Mouse (Mus musculus) left cerebral cortex, postnatal 14 days (tissue): ENCODE results near the gene Srd5a3. TPM values are rescaled to one million over a fixed set of nuclear protein-coding genes. Genes with fewer than 3 reads are reported as not detected.

Experiments
- DNase-seq, 2 experiments: peaks; one replicate each; pipeline ENCODE4 v3.0.0; 2021 to 2022; ENCODE audit warnings: low spot score in 2 of 2, mixed read lengths in 1 of 2
- intact Hi-C: fragments of 180-260 bp; cut with DNase I; formaldehyde crosslinking; loops from one replicate; pipeline ENCODE4 v1.15.1; 2025
- total RNA-seq, 2 experiments: library from RNA; stranded (reverse); gene quantifications; 2 replicates each; pipeline ENCODE4 v1.2.3; 2021

The Srd5a3 gene
- total RNA-seq, 2 experiments from 2014 or later: 17.8 to 19.2 TPM

DNA sequence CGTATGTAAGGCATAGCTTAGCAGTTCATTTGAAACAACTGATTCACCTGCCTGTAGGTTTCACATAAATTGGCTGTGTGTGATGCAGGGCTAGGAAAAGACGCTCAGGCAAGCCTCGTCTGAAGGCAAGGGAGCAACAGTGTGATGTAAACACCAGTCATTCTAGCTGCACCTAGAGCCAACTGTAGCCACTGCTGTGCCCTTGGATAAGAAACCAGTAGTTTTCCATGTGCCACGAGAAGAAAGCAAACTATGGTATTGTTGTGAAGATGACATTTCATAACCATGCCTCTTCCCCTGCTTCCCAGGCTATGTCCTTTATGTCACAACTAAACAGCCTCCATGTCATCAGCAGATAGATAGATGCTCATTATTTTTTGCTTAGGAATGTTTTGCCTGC, 3.3 kb downstream of the Srd5a3 start:
- no peak for DNase-seq
- intact Hi-C loops: no loop called here

GRCm38 (mm10) chr5:76146401-76146800, 6.3 kb downstream of the Srd5a3 start:
- no peak for DNase-seq
- intact Hi-C loops: no loop called here

GRCm38 (mm10) chr5:76149436-76149835, 9.4 kb downstream of the Srd5a3 start:
- DNase-seq: no peak
- intact Hi-C loops: no loop called here

DNA sequence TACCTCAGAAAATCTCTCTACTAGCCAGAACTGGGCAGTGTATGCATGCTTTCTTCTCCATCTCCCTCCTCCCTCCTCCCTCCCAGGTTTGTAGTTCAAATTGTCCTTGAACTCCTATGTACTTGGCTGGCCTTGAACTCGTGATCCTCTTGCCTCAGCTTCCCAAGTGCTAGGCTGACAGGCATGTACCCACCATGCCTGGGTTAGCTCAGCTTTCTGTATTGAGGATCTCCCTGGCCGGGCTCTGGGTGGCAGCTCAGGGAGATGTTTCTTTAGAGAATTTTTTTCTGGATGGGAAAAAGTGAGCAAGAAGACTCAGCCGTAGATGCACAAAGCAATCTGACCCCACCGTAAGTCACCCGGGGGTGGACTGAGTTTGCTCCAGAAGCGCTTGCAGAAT, 12.9 kb downstream of the Srd5a3 start:
- no peak for DNase-seq
- intact Hi-C loops: no loop called here

- intact Hi-C loops: no loop called here
- no peak for DNase-seq
Measured at GRCm38 (mm10) chr5:76153430-76153829, 13.4 kb downstream of the Srd5a3 start.

DNA sequence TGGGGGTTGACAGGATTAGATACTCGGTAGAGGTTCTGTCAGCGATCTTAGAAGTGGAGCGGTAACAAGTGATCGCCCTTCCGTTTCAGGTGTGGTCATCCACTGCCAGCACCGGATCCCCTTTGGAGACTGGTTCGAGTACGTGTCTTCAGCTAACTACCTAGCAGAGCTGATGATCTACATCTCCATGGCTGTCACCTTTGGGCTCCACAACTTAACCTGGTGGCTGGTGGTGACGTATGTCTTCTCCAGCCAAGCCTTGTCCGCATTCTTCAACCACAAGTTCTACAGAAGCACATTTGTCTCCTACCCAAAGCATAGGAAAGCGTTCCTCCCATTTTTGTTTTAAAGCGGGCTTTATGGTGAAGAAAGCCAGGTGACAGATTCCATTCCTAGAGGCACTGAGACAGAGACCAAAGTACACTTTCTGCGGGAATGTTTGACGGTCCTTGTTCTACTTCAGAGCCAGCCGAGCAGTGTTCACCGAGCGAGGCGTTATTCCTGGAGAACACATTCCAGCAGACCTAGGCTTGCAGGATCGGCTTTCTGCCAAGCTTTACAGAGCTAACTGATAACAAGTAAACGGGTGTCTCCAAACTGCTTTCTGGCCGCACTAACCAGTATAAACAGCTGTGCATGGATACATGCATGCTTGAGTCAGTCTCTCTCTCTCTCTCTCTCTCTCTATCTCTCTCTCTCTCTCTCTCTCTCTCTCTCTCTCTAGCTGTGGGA, 14.5 kb downstream of the Srd5a3 start:
- DNase-seq: no peak
- intact Hi-C loops: no loop called here

- no peak for DNase-seq
- intact Hi-C loops: no loop called here
Measured at GRCm38 (mm10) chr5:76159555-76159954, 19.5 kb downstream of the Srd5a3 start.

DNA sequence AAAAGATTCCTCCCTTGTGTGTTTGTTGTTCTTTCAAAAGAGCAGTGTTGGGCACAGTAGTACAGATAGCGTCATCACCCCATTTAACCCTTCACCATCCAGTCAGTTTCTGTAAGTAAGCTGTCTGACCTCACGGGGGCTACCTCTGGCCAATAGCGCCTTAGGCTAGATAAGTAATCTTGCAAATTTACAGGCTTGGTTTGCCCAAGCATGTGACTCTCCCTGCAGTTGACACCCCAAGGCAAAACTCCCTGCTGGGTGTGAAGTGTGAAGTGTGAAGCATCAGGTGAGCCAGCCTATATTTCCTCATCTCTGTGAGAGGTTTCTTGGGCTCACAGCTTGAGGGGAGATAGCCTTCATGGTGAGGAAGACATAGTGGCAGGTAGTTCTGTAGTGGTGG, 20.0 kb downstream of the Srd5a3 start:
- intact Hi-C loops: no loop called here
- DNase-seq: no peak

GRCm38 (mm10) chr5:76161491-76161890, 21.4 kb downstream of the Srd5a3 start:
- DNase-seq: no peak
- intact Hi-C loops: no loop called here

DNA sequence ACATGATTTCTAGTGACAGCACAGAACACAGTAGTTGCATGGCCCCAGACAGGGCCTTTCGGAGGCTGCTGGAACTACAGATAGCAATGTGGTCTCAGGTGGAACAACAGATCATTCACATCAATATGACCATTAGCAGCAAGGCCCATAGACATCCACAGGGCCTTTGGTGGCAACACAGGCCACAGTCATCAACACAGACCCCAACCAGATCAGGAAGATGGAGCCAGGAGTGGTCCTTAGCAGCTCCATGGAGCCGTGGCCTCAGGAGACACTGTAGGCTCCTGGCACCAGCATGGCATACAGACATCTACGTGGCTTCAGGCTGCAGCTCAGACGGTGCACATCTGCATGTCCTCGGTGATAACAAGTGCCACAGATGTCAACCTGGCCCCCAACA, 22.9 kb downstream of the Srd5a3 start:
- intact Hi-C loops: no loop called here
- no peak for DNase-seq

GRCm38 (mm10) chr5:76163828-76164390, 23.8 kb downstream of the Srd5a3 start:
- intact Hi-C loops: no loop called here
- no peak for DNase-seq

DNA sequence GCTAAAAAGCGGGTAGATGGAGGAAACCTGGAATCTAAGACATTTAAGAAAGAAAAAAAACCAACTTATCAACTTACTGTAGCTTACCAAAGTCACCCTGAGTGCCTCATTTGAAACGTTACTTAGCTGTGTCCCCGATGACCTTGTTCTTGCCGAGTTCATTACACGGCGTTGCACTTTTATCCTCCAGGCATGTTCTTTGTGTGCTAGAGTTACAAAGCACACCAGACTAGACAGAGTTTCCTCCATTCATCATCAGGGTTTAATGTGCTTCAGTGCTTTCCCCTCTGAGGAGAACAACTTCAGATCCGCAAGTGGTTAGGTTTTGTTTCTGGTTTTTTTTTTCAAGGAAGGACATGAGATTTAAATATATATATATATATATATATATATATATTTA, 24.8 kb downstream of the Srd5a3 start:
- intact Hi-C loops: no loop called here
- no peak for DNase-seq

- intact Hi-C loops: no loop called here
- DNase-seq: no peak
Measured at GRCm38 (mm10) chr5:76170522-76170921, 30.5 kb downstream of the Srd5a3 start.

- intact Hi-C loops: no loop called here
- DNase-seq: no peak
Measured at GRCm38 (mm10) chr5:76171039-76171438, 31.0 kb downstream of the Srd5a3 start.

GRCm38 (mm10) chr5:76175051-76175450, 35.0 kb downstream of the Srd5a3 start:
- intact Hi-C loops: no loop called here
- DNase-seq: no peak

DNA sequence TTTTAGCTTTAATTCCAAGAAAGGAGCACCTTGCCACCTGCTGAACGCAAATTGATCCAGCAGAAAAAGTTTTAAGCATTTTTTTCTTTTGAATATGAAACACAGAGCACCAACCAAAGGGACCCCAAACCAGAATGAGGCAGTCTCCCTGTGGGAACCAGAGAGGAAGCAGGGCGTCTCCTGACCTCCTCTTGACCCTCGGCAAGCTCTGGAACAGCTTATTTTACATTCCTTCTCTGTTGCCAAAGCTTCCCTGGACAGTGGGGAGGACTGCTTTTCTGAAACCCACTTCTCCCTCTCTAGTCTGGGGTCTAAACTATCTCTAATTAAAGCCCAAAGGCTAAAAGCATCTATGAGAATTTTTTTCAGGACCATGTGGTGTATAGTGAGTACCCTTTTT, 36.3 kb downstream of the Srd5a3 start:
- no peak for DNase-seq
- intact Hi-C loops: no loop called here

GRCm38 (mm10) chr5:76176841-76177240, 36.8 kb downstream of the Srd5a3 start:
- intact Hi-C loops: no loop called here
- no peak for DNase-seq

DNA sequence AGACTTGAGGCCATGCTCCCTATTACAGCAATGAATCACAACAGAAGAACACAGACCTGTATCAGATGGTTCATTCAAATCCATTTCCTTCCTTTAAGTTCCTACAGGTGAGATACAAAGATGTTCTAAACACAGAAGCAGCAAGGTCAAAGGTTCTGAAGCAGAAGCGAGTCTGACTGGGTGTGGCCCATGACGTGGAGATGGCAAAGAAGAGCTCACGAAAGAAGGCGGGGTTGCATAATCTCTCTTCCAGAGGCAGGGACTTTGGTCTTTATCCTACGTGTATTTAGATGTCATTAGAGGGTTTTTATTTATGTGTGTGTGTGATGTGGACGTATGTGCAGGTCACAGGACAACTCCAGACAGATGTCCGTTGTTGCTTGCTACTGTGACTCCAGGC, 37.6 kb downstream of the Srd5a3 start:
- no peak for DNase-seq
- intact Hi-C loops: no loop called here

GRCm38 (mm10) chr5:76179171-76179570, 39.1 kb downstream of the Srd5a3 start:
- intact Hi-C loops: no loop called here
- DNase-seq: no peak

DNA sequence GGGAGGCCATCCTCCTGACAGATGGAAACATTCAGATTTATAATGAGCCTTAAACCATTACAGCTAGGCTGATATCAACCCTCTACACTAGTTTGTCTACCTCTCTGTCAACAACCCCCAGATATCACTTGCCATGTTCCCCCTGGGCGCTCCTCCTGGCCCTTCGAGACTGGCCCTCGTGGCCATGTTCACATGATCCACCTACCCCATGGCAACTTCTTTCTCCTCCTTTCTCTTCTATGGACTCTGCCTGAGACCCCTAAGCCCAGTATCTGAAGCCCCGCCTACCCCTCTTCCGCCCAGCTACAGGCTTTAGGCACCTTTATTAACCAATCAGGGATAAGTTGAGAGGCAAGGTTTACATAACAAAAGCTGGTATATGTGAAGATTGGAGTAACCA, 39.7 kb downstream of the Srd5a3 start:
- no peak for DNase-seq
- intact Hi-C loops: no loop called here

GRCm38 (mm10) chr5:76182326-76182725, 42.3 kb downstream of the Srd5a3 start:
- intact Hi-C loops: loop anchor here (2.0 kb wide), 1 partner anchor 42 kb away; the partner anchor contains the start of gene Srd5a3
- no peak for DNase-seq
